Mouse (Mus musculus): ENCODE results near the gene Dpp4.
A peak's percentile ranks its signal among the peaks of the same experiment; 100 is the strongest.

Dpp4 gene

DNA sequence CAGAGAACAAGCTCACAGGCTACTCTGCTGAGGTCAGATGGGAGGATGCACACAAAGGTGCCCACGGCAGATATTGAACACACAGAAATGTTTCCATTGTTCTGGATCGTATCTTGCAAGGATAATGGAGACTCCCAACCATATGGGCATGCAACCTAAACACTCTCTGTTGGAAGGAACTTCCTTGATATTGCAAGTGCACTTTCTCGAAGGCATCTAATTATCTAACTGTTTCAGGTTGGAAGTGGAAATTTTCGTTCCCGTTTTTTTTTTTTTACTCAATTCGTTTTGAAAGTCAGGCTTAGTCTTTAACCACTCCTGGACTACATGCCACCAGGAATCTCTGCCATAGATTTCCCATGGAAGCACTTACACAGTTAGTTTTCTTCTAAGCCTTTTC is 51.2 kb downstream of the Dpp4 start:
- DNase-seq (ENCODE audit: low spot score in 2 of 2), result no peak

DNA sequence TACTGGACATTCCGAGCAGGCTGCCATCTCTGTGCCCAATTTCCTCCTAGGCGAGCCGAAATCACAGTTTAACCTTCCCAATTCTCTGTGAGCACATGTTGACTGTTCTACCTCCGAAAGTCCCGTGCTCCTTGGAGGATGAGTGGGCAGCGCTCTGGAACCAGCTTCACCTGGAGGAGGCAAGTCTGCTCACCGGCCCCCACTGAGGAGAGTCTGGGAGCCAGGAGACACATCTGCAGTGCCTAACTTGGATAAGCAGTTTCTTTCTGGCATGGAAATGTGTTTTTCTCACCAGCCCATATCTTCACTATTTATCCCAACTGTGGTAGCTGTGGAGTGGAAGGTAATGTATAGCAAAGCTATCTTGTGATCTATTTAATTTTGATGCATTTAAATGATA is 54.8 kb downstream of the Dpp4 start:
- no peak for DNase-seq (ENCODE audit: low spot score in 2 of 2)

DNA sequence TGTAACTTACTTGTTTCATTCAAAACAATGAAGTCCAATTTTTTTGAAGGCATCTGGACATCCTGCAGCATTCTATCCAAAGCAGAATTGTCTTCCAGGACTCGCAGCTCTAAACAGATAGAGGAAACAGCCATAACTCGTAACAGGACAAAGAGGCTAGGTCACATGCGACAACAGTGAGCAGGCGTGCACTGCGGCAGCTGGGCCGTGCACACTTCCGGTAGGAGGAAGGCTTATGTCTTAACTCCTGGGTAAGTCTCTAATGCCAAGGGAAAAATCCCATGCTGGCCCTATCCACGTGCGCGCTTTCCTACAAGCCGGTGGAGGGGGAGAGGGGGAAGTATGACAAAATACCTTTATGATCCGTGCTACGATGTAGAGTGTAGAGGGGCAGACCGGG is 55.4 kb downstream of the Dpp4 start:
- no peak for DNase-seq (ENCODE audit: low spot score in 2 of 2)

DNA sequence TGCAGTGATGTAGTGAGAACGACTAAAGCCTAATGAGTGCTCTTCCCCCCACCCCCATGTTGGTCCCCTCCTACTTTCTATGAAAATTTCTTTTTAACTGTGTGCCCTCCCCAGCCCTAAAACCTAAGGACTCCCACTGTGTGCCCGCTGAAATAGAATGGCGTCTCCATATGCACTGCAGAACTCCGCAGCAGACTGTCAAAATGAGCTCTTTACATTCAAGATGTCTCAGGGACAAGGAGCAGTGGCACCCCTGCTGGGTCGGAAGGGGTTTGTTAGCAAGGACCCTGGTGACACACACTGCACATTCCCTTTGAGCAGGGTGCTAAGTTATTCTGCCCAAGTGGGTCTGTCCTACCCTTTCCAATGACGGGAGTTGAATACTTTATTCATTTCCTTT is 56.3 kb downstream of the Dpp4 start:
- DNase-seq (ENCODE audit: low spot score in 2 of 2), result no peak

DNA sequence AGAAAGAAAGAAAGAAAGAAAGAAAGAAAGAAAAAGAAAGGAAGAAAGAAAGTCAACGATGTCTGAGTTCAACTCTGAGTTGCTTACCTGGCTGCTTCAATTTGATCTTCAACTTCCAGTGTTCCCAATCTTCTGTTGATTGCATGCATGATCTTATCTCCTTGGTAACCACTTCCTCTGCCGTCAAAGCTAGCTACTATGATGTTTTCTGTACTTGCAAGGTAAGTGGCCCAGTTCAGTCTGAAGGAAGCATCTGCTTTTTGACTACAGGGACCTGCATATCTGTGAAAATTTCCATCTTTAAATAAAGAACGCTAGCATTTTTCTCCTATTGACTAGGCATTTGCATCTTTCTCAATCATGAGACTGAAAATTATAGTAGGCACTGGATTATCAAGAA is 60.0 kb downstream of the Dpp4 start:
- DNase-seq (ENCODE audit: low spot score in 2 of 2), result no peak

DNA sequence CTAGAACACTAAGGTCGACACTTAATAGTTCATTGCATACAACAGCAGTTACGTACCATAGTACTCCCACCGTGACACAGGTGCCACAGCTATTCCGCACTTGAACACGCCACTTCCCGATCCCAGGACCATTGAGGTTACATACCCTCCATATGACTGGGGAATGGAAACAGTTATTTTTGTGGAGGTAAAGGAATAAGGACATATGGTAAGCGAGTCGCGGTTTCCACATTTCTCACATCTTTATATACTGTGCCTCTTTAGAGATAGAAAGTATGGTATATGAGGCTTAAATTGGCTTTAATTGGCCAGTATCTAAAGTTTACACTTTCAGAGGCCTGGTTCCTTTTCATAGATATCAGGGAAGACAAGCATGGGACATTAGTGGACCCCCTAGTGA is 64.3 kb downstream of the Dpp4 start:
- DNase-seq (ENCODE audit: low spot score in 2 of 2), result no peak

DNA sequence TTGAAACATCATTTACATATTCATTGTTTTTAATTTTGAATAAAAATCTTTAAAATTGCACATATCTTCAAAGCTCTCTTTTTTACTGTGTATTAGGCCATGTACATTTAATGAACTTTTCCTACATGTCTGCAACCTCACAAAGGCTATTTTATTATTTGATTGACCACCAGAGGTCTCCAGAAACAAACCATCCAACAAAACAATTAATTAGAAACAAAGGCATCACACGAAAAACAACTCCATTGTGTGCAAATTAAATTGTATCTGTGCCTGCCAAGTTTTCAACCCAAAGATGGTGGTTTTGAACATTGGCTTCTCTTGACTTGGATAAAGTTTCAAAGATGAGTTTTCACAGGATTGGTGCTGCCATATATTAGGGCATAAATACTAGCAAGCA is 65.3 kb downstream of the Dpp4 start:
- no peak for DNase-seq (ENCODE audit: low spot score in 2 of 2)

DNA sequence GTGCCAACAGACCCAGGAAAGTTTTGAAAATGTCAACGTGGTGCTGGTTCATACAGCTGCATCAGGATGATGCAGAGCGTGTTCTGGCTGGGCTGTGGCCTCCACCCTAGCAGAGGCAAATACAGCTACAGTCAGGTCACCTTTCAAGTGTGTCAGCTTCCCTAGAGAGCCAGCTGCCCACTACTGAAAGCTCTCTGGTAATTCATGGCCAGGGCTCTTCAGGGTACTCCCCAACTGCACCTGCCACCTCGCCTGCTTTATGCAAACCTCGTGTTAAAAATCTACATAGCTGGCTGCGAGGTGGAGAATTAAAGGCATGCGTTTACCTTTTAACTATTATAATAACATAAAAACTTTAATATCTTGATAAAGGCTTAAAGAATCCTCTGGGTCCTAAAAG is 67.7 kb downstream of the Dpp4 start:
- no peak for DNase-seq (ENCODE audit: low spot score in 2 of 2)

DNA sequence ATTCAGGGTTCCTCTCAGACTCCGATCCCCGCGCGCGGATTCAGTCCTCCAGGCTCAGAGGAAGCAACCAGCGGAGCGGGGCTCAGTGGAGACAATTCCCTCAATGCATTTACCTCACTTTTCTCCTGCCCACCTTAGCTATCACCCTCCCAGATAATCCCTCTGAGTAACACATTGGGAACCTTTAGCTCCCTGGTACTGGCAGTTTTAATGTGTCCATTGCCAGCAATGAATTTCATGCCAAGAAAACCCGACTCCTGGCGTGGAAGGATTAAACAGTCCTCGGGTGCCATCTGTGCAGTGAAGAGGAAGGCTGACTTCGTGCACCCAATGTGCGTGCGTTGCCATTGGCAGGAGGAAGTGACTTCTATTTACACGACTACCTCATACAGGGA is 70.3 kb downstream of the Dpp4 start:
- peak; percentile 60 to 64 for DNase-seq (ENCODE audit: low spot score in 2 of 2)

DNA sequence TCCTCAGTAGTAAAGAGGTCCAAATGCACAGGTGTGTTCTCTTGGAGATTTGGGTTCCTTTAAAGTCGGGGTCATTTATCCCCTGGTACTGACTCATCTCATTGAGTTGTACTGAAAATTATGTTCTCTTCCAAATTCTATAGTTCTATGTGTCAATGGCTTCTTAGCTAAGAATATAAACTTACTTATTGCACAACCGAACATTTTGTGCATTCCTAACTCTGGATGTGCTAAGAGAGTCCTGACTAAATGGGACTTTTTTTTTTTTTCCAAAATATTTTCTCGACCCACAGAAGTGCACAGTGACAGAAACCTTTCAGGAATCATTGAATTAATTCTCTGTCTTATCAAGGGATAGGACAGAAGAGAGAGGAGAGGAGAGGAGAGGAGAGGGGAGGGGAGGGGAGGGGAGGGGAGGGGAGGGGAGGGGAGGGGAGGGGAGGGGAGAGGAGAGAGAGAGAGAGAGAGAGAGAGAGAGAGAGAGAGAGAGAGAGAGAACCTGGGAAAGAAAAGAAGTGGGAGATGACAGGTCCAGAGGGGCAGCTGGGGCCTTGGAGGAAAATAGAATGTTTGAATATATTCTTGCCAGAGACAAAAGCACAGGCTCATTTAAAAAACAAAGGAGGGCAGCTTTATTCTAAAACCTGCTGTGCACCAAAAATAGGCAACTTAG is 70.8 kb downstream of the Dpp4 start:
- no peak for DNase-seq (ENCODE audit: low spot score in 2 of 2)

DNA sequence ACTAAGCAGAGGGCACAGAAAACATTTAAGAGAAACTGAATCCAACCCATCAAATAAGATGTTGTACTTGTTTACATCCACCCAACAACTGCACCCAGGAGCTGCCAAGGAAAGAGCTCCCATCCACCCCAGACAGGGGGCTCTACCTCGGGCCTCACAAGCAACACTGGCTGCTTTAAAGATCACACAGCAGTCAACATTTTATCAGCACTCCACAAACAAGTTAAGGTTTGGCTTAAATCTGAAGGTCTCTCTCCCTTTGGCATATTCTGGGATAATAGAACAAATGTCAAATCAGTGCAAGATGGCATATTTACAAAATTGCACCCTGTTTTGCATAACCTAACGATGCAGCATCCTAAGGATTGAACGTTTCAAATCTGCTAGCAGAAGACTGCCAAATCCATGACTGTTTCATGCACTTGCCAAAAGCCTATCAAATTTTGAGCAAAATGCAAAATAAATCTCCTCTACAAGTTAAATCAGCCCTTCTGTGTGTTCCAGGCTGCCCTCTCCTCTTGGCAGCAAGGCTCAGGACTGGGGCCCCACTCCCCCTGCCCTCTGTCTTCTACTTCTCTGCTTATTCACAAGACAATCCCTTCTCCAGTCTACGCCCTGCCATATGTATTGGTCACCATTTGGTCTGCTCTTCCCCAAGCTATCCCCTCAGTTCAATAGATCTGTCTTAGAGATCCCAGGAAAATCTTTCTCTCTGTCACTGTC is 72.6 kb downstream of the Dpp4 start:
- no peak for DNase-seq (ENCODE audit: low spot score in 2 of 2)

DNA sequence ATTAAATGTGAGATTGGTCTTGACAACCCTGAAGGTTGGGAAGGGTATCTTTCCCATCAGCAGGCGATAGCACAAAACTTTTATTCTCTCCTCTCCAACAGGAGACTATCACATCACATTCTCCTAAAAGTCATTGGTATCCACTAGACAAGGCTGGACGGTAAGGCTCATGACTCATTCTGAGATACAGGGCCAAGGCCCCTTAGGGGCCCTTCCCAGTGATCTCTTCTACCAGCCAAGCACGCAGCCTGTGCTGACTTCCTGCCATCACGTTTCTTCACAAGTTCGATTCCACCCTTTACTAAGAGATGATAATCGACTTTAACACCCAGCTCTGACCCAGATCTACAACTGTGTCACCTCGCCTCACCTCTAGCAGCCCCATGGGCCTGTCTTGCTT is 74.9 kb downstream of the Dpp4 start:
- DNase-seq (ENCODE audit: low spot score in 2 of 2), result no peak

DNA sequence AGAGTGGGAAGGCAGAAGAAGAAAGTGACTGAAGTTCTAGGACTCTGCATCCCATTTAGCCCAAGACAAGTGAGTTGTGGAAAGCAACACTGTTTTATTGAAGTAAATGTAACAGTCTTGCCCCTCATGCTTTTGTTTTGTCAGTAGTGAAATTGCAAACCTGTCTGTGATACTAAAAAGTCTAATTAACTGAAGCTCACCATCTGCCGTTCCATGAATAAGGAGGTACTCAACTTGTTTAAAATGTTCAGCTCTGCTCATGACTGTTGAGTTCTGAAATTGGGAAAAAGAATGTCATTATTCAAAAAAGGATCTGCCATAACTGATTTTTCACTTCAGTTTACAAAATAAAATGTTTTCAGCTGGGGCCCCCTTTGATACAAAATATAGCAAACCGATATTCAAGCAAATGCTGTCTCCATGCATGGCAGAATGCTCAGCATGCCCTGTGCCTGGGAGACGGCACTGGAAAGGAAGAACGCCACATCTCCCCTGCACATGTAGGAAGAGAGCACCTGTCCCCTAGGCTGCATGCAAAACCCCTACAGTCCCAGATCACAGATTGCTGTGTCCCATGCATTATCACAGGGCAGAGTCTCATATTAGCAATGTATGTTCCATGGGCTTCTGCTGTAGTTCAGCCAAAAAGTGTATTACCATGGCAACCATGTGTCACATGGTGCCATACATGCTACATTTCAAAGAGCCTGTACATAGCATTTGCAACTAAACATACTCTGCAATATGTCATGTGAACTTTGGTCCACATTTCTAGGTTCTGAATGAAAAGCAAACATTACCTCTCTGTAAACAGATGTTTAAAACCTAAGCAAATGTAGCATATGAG is 77.4 kb downstream of the Dpp4 start:
- DNase-seq (ENCODE audit: low spot score in 2 of 2), result no peak

DNA sequence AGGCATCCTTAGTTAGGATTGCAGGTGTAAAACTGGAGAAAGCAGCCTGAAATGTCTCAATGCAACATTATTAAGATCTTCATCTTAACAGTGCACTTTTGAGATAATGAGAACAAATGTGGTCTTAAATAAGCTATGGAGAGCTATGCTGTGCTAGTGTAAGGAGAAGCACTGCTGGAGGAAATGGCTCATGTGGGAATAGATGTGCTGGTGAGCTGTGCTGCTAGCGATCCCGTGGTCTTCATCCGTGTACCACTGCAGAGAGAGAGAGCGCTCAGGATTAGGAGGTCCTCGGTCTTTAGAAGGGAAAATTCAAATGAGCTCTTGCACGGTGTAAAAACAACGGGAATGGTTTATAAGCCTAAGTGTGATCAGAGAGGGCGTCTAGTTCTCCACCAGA is 79.6 kb downstream of the Dpp4 start:
- no peak for DNase-seq (ENCODE audit: low spot score in 2 of 2)

DNA sequence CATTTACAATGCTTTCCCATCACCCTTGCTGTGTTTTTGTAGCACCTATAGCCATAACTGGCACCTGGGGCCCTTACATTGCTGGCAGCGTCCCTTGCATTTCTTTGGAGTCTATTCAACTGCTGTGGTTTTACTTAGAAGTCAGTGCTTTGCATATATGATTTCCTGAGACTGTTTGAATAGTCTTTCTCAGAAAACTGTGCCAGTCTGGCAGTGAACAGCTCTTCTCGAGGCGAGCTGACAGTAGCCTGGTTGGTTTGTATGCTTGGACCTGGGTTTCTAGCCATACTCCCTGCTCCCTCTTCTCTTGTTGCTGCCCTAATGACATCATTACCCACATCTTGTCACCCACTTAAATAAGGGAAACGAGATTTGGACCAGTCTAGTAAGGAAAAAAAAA is 80.1 kb downstream of the Dpp4 start:
- no peak for DNase-seq (ENCODE audit: low spot score in 2 of 2)

DNA sequence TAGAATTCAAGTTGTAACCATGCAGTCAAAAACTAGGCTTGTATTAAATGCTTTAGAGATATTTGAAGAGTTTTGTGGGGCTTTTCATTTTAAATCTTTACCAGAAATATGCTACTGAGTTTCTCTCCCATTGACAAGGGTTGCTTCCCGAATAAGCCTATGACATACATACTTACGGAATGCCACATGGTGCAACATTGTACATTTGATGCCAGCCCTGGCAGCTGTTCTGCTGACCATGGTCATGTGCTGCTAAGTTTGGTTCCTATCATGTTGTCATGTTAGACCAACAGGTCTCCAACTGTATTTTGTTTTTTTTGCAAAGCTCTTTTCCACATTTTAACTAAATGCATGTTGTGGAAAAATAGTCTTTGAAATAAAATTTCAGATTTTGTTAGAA is 86.6 kb downstream of the Dpp4 start:
- no peak for DNase-seq (ENCODE audit: low spot score in 2 of 2)

DNA sequence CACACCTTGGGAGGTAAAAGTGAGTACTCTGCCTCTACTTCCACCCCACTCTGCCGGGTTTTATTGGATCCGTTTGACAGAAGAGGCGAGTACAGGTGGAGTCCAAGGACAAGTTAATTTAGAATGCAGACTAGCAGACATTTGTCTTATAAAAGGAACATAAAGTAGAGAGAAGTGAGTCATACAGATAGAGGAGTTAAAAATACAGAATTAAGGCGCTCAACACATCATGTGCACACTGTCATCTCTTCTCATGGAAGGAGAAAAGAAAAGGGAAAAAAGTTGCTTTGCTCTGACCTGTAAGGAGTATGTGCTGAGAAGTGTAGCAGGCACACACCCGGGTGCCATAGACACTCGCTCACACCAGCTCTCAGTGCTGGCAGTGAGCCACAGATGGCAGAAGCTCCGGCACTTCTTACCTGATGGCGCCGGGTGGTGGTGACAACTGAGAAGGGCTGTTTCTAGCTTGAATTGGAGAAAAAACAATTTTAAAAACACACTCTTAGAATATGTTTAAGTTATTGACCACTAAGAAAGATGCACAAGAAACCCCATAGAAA is 88.9 kb downstream of the Dpp4 start:
- DNase-seq (ENCODE audit: low spot score in 2 of 2), result peak; percentile 33 to 42

DNA sequence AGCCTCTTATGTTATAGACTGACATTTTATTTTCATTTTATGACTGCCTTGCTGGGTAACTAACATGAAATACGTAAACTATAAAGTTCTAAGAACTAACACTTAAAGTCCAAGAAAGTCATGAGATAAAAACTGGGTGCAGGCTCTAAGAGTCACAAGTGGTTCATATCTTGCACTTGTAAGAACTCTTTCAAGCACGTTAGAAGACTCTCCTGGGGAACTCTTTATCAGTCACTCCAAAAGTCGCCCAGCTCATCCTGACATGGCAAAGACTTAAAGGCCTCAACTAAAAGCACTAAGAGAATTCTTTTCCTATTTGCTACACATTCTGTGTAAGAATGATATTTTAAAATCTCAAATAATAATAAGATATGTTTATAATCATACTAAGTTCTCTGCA is 92.5 kb downstream of the Dpp4 start:
- no peak for DNase-seq (ENCODE audit: low spot score in 2 of 2)

DNA sequence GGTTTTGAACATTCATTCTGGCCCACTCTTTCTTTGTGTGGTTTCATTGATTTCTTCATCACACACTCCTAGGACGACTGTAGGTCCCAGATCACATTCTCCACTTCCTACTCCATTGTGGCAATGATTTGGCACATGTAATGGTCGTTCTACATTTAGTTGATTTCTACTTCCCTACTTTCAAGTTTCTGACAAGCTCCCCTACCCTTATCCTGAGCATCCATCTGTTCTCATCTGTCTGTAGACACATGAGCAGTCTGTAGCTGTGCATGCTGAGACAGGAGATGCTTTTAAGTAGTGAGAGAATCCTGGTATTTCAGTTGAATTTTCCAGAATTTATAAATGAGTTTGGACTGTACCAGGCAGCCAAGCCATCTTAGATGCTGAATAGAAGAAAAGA is 95.1 kb downstream of the Dpp4 start:
- DNase-seq (ENCODE audit: low spot score in 2 of 2), result no peak

DNA sequence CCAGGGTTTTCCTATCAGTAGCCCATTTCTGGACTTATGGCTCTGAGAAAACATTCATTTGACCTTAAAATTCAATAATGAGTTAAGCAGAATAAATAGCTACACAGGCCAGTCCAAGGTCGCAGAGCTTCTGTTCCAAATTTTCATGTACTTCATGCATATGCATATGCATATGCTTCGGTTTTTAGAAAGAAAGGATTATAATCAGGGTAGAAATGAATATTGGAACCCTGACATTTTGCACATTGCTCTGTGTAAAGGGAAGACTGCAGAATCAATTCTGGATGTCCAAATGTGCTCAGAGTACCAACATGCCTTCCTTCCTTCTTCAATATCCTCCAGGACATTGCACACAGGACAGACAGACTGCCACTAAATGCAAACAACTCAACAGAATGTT is 104.6 kb downstream of the Dpp4 start:
- no peak for DNase-seq (ENCODE audit: low spot score in 2 of 2)

DNA sequence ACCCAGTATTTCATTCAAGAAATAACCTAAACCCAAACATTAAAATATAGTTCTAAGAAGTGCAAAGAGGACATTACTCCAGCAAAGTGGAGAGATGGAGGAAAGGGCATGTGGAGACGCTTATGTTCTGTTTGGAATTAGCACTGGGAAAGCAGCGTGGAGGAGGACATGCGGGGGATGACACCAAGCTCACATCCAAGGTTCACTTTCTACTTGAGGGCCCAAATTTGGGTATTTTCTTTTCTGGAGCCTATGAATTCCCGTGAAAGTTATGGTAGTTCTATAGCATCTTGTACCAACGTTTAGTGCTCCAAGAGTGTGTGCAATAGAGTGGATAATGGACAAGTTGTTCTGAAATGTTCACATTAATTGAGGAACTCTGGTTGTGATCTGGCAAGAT is 105.1 kb downstream of the Dpp4 start:
- DNase-seq (ENCODE audit: low spot score in 2 of 2), result no peak

DNA sequence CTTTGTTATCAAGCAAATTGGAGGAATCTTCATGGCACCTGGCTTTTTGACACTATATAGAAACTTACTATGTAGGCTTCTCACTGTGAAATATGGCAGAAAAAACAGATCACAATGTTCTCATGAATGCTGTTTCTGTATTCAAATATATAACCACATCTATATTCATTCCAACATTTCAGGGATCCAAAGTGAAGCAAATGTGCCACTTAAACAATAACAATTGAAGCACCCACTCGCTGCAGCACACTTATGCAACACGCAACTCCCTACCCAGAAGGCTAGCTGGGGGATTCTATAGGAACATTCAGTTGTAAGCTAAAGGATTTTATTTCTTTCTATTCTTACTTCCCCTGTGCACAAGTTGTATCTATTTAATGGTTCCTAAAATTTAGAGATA is 110.3 kb downstream of the Dpp4 start:
- DNase-seq (ENCODE audit: low spot score in 2 of 2), result no peak

DNA sequence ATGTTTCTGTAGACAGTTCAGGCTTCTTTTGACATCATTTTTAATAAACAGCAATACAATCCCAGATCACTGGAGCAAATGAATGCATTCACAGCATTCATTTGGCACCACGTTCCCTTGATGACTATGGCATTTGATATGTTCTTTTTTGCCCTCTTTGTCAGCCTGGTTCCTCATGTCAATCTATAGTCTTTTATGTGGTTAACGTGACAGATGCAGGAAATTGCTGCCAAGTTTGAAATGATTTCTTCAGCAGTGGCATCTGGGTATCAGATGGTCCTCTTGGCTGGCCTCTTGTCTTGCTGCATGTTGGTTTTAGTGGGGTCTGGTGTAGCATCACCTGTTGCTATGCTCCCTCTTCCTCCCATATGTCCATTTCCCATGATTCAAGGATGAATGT is 118.2 kb downstream of the Dpp4 start:
- no peak for DNase-seq (ENCODE audit: low spot score in 2 of 2)
